Mouse (Mus musculus) adrenal gland, postnatal 25 days (tissue): ENCODE data around the gene Usp9x. TPM values are rescaled to one million over a fixed set of nuclear protein-coding genes. Genes with fewer than 3 reads are reported as not detected.

Experiments
- DNase-seq: peaks from one replicate; pipeline ENCODE4 v3.0.0; 2021; ENCODE audit warnings: mixed read lengths
- long read RNA-seq: library from polyadenylated mRNA; stranded (forward); transcript quantifications from one replicate; pipeline ENCODE4 v2.0.0, GENCODE M21; 2021
- total RNA-seq: library from RNA; stranded (reverse); gene quantifications from 2 replicates; pipeline ENCODE4 v1.2.3, GENCODE M21; 2021

Gene Usp9x
- total RNA-seq: 186 and 209 TPM in 2 replicates
- long read RNA-seq, partial matches to known transcripts: 8 of 10 reads
- long read RNA-seq, other reads (novel, unspliced or antisense): 2 of 10 reads

GRCm38 (mm10) chrX:13071241-13071775, at the start of gene Usp9x:
Gene Usp9x (plus strand): TSS chrX:13071498.
- peak; percentile 87 for DNase-seq

GRCm38 (mm10) chrX:13022547-13023310, 48.6 kb upstream of the Usp9x start:
- no peak for DNase-seq

- DNase-seq: no peak
Measured at GRCm38 (mm10) chrX:13024539-13025202, 46.6 kb upstream of the Usp9x start.

GRCm38 (mm10) chrX:13025286-13025685, 46.0 kb upstream of the Usp9x start:
- no peak for DNase-seq

- DNase-seq: no peak
Measured at GRCm38 (mm10) chrX:13028156-13028555, 43.1 kb upstream of the Usp9x start.

- no peak for DNase-seq
Measured at GRCm38 (mm10) chrX:13029996-13030395, 41.3 kb upstream of the Usp9x start.

- DNase-seq: no peak
Measured at GRCm38 (mm10) chrX:13037085-13037484, 34.2 kb upstream of the Usp9x start.

GRCm38 (mm10) chrX:13039211-13039610, 32.1 kb upstream of the Usp9x start:
- no peak for DNase-seq

- no peak for DNase-seq
Measured at GRCm38 (mm10) chrX:13040391-13040790, 30.9 kb upstream of the Usp9x start.

- peak; percentile 92 for DNase-seq
Measured at GRCm38 (mm10) chrX:13041630-13042129, 29.6 kb upstream of the Usp9x start.

GRCm38 (mm10) chrX:13043780-13044179, 27.5 kb upstream of the Usp9x start:
- no peak for DNase-seq

GRCm38 (mm10) chrX:13044666-13045065, 26.6 kb upstream of the Usp9x start:
- DNase-seq: no peak

- DNase-seq: no peak
Measured at GRCm38 (mm10) chrX:13046893-13047435, 24.3 kb upstream of the Usp9x start.

- DNase-seq: peak; percentile 2
Measured at GRCm38 (mm10) chrX:13047631-13048345, 23.5 kb upstream of the Usp9x start.

- DNase-seq: peak; percentile 12
Measured at GRCm38 (mm10) chrX:13054612-13055011, 16.7 kb upstream of the Usp9x start.

GRCm38 (mm10) chrX:13061961-13062360, 9.3 kb upstream of the Usp9x start:
- DNase-seq: no peak

- DNase-seq: no peak
Measured at GRCm38 (mm10) chrX:13064273-13064925, 6.9 kb upstream of the Usp9x start.

- no peak for DNase-seq
Measured at GRCm38 (mm10) chrX:13070206-13070572, 1.1 kb upstream of the Usp9x start.

- DNase-seq: peak; percentile 90
Measured at GRCm38 (mm10) chrX:13070573-13071240, 591 bp upstream of the Usp9x start.

GRCm38 (mm10) chrX:13071776-13072460, 620 bp downstream of the Usp9x start:
- DNase-seq: peak; percentile 64
